Mouse (Mus musculus): ENCODE measurements around the gene Prdm1. TPM values are rescaled to one million over a fixed set of nuclear protein-coding genes. Genes with fewer than 3 reads are reported as not detected.
A peak's percentile ranks its signal among the peaks of the same experiment; 100 is the strongest.

Prdm1 gene
- 0.47 and 0.75 TPM in 2 replicates for polyA plus RNA-seq (2015; fragmentation: Nextera tagmentation; extraction: Ambion mirVana)

DNA sequence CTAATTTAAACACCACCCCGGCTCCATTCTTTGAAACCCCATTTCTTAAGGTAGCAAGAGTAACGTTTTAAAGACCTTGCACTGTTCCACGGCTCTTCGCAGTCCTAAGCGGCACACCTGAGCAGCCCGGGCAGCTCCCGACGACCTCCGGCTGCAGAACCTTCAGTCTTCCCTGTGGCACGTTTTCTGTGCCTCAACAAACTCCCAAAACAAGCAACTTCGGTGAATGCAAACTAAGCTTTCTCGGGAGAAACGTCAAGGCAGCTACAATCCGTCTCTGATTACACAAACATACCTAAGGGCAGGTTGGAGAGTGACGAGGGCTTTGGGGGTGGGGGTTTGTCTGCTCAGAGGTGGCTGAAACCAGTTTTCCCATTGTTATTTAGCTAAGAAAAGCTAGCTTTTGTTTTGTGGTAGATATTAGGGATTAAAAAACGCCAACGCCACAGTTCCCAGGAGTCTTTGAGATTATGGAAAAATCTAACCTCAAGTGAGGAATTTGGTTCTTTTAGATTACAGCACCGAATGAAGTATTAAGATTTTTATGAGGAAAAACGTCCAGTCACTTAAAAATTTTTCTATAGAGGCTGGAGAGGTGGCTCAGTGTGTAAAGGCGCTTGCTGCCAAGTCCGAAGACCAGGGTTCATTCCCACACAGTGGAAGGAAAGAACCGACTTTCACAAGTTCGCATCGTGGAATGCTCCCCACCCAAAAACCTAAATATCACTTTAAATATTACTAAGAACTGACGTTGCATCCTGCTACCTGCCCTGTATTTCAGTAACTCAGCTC is at the start of gene Prdm1:
TSS of gene Prdm1 (minus strand) at position 211 of the 792 bp plus-strand sequence.
- no peaks in the 10 kb centered on the region for H3K9me3 ChIP-seq
- H3K4me1 ChIP-seq (replicated peaks) = peaks cover 19% of the 10 kb centered on the region
- no peaks in the 10 kb centered on the region for H3K36me3 ChIP-seq
- H3K27me3 ChIP-seq = peaks cover 74% of the 10 kb centered on the region
- peak; percentile 19; the same call in 1 of the 2 replicates for ATAC-seq (ENCODE audit: low FRiP score)
- peak within 1 kb of the TSS; percentile 52 for H3K4me3 ChIP-seq
- H3K9ac ChIP-seq = peak within 1 kb of the TSS; percentile 65
- H3K4me2 ChIP-seq = peak within 1 kb of the TSS; percentile 78
- H3K27ac ChIP-seq = no peak within 1 kb of the TSS
- 2% methylated on average over 25 of the region's 25 CpGs for WGBS

DNA sequence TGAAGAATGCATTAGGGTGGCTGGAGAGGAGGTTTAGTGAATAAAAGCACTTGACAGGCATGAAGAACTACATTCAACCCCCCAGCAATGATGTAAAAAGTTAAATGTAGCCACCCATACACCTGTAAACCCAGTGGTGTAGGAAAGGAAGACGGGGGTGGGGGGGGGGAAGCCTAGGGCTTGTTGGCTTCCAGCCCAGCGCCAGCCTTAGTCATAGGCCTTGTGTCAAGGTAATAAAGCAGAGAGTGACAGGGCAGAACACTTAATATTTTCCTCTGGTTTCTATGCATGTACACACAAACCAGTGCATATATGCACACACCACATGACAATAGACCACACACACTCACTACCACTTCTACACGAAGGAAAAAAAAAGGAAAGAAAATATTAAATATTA is 37.7 kb upstream of the Prdm1 start:
- Histone ChIP-seq H3K4me2 (no peak overlapping the region), H3K9ac (no peak overlapping the region), H3K4me1 (replicated peaks) (no peaks in the 10 kb centered on the region), H3K36me3 (no peaks in the 10 kb centered on the region), H3K9me3 (no peaks in the 10 kb centered on the region), H3K27me3 (no peaks in the 10 kb centered on the region), H3K27ac (no peak overlapping the region), H3K4me3 (no peak overlapping the region)
- WGBS = 89% methylated on average over 3 of the region's 3 CpGs
- no peak for ATAC-seq (ENCODE audit: low FRiP score)

DNA sequence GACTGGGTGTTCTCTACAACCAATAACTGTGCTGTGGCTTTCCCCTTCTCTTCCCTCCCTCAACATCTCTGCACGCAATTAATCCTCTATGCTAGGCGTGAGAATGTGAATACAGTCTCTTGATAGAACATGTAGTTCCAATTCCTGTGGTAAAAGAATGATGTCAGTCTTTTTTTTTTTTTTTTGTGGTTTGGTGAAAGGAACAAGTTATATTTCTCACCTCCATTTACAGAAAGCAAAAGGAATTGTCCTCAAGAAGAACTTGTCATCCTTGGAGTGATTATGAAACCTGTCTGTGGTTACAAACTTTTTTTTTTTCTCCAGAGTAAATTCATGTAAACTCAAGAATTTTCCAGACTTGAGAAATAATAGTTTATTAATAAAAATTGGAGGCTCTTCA is 36.8 kb upstream of the Prdm1 start:
- no peak for ATAC-seq (ENCODE audit: low FRiP score)
- no peak overlapping the region for H3K4me3 ChIP-seq
- H3K27ac ChIP-seq = no peak overlapping the region
- WGBS = 97% methylated on average over 2 of the region's 2 CpGs
- H3K4me2 ChIP-seq = no peak overlapping the region
- no peaks in the 10 kb centered on the region for H3K36me3 ChIP-seq
- H3K9me3 ChIP-seq = no peaks in the 10 kb centered on the region
- no peaks in the 10 kb centered on the region for H3K27me3 ChIP-seq
- no peaks in the 10 kb centered on the region for H3K4me1 ChIP-seq (replicated peaks)
- H3K9ac ChIP-seq = no peak overlapping the region

DNA sequence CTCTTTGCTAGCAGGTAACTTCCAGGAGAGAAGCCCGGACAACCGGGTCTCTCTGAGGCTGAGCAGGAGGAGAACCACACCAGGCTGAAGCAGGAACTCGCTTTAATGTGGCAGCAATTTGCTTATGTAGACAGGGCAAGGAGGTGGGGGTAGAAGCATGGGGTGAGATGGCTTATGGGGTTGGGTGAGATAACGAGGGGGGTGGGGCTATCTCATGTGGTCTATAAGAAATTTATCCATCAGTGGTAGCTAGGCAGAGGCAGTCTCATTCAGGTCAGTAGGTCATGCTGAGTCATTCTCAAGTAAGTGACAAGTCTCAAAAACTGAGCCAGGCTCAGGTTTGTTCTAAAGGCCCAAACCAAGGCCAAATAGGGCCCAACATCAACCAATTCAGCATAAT is 28.5 kb upstream of the Prdm1 start:
- H3K9me3 ChIP-seq = peaks cover 6% of the 10 kb centered on the region
- H3K4me1 ChIP-seq (replicated peaks) = no peaks in the 10 kb centered on the region
- 87% methylated on average over 4 of the region's 4 CpGs for WGBS
- H3K4me2 ChIP-seq = no peak overlapping the region
- H3K36me3 ChIP-seq = no peaks in the 10 kb centered on the region; the same call in 1 of the 2 replicates
- no peaks in the 10 kb centered on the region for H3K27me3 ChIP-seq
- no peak overlapping the region for H3K9ac ChIP-seq
- H3K27ac ChIP-seq = no peak overlapping the region
- no peak for ATAC-seq (ENCODE audit: low FRiP score)
- no peak overlapping the region for H3K4me3 ChIP-seq

DNA sequence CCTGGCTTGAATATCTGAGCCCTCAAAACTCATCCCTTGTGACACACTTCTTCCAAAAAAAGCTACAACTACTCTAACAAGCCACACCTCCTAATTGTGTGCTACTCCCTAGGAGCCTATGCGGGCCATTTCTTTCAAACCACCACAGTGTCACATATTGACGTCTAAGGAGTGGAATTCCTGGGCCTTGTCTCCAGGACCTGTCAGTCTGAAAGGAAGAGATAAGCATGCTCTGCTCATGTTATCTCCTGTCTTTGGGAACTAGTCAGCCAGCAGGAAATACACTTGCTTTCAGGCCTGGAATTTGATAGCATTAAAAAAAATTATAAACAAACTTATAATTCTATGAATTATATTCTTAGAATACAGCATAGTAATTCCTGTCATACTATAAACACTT is 27.0 kb upstream of the Prdm1 start:
- no peak overlapping the region for H3K4me2 ChIP-seq
- H3K4me3 ChIP-seq = no peak overlapping the region
- no peaks in the 10 kb centered on the region for H3K4me1 ChIP-seq (replicated peaks)
- peaks cover 6% of the 10 kb centered on the region for H3K9me3 ChIP-seq
- no peak overlapping the region for H3K27ac ChIP-seq
- WGBS = 79% methylated on average over 2 of the region's 2 CpGs
- H3K36me3 ChIP-seq = no peaks in the 10 kb centered on the region; the same call in 1 of the 2 replicates
- no peaks in the 10 kb centered on the region for H3K27me3 ChIP-seq
- H3K9ac ChIP-seq = no peak overlapping the region
- no peak for ATAC-seq (ENCODE audit: low FRiP score)

DNA sequence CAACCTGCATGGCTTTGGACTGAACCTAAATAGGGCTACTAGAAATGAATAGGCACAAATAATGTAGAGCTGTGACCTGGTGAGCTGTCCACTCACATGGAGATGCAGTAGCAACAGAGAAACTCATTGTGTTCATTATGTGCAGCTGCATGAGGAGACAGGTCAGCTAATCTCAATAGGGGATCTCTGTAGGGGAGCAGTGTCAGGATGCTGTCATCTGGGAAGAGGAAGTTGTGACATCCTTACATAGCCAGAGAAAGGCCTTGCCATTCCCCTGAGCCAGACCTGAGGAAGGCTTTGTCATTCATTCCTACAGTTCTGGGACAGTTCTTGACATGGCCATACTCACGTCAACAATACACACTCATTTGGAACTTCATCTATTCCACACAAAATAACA is 25.3 kb upstream of the Prdm1 start:
- Histone ChIP-seq H3K36me3 (no peaks in the 10 kb centered on the region; the same call in 1 of the 2 replicates), H3K9me3 (peaks cover 6% of the 10 kb centered on the region), H3K9ac (no peak overlapping the region), H3K4me2 (no peak overlapping the region), H3K27me3 (no peaks in the 10 kb centered on the region), H3K4me1 (replicated peaks) (no peaks in the 10 kb centered on the region), H3K27ac (no peak overlapping the region), H3K4me3 (no peak overlapping the region)
- no peak for ATAC-seq (ENCODE audit: low FRiP score)
- 75% methylated on average over 1 of the region's 1 CpGs for WGBS

DNA sequence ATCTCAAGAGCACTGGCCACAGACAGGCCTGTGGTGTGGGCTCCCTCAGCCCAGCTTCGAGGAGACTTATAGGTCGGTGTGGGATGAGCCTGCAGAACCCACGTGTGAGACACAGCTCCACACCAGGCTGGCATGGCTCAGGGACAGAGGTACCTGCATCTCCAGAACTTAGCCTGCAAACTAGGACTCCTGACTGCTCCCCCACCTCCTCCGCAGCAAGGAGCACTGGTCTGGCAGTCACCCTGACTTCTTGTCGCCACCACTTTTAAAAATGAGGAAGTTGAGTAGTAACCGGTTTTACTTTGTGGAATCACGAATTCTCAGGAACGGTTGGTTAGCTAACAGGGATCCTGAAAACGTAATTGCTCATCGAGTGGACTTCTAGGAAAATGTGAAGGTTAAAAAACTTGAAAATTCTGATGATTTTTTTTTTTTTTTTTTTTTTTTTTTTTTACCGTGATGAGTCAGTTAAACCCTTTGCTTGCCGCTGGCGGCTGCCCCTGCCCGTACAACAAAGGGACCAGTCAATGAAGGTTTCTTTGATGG is 10.8 kb upstream of the Prdm1 start:
- 0 out of 2 replicates have a peak overlapping the region, but pooled peaks have one; percentile 10 for H3K4me2 ChIP-seq
- 0 out of 2 replicates have a peak, but pooled peaks cover 2% of the 10 kb centered on the region for H3K9me3 ChIP-seq
- H3K9ac ChIP-seq = no peak overlapping the region
- 0 out of 2 replicates have a peak, but pooled peaks cover 4% of the 10 kb centered on the region for H3K4me1 ChIP-seq (replicated peaks)
- ATAC-seq (ENCODE audit: low FRiP score) = no peak
- H3K4me3 ChIP-seq = no peak overlapping the region
- H3K27me3 ChIP-seq = peaks cover 26% of the 10 kb centered on the region
- H3K36me3 ChIP-seq = no peaks in the 10 kb centered on the region
- H3K27ac ChIP-seq = no peak overlapping the region
- WGBS = 10% methylated on average over 14 of the region's 14 CpGs

DNA sequence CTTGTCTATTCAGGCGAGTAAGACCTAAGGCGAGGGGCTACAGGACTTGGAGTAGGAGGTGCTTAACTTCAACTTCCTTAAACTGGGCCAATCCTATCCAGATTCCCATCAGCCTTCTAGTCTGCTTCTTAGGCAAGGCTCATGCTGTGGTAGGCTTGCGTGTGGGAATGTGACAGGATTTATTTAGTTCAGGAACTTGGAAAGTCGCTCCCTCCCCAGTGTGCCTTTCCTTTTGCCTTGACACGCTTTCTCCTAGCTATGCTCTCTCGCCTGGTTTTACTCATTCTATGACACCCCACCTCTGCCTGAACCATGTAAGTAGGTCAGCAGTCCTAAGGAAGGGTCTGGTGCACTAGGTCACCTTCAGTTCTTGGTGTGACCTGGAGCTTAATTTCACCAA is 9.8 kb upstream of the Prdm1 start:
- peaks cover 29% of the 10 kb centered on the region for H3K27me3 ChIP-seq
- ATAC-seq (ENCODE audit: low FRiP score) = no peak
- no peaks in the 10 kb centered on the region for H3K9me3 ChIP-seq
- H3K4me3 ChIP-seq = no peak overlapping the region
- H3K9ac ChIP-seq = no peak overlapping the region
- no peak overlapping the region for H3K27ac ChIP-seq
- no peaks in the 10 kb centered on the region for H3K36me3 ChIP-seq
- 0 out of 2 replicates have a peak, but pooled peaks cover 4% of the 10 kb centered on the region for H3K4me1 ChIP-seq (replicated peaks)
- no peak overlapping the region for H3K4me2 ChIP-seq
- 67% methylated on average over 6 of the region's 6 CpGs for WGBS

DNA sequence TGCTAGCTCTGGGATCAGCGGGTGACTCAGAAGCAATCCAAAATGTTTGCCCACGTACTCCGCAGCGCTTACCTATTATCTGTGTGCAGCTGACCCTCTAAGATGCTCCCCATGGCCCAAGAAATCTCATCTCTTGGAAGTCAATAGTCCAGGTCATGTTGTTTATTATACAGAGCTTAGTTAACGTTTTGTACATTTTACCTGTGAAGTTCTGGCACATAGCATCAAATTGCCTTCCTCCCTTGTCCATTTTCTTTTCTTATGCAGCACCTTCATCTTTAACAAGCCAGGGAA is 1.7 kb upstream of the Prdm1 start:
- Histone ChIP-seq H3K4me1 (replicated peaks) (peaks cover 19% of the 10 kb centered on the region), H3K9ac (peak overlapping the region; percentile 65), H3K36me3 (no peaks in the 10 kb centered on the region), H3K4me2 (peak overlapping the region; percentile 78), H3K9me3 (no peaks in the 10 kb centered on the region), H3K27ac (no peak overlapping the region), H3K4me3 (peak overlapping the region; percentile 52), H3K27me3 (peaks cover 69% of the 10 kb centered on the region)
- 4% methylated on average over 5 of the region's 5 CpGs for WGBS
- ATAC-seq (ENCODE audit: low FRiP score) = no peak

DNA sequence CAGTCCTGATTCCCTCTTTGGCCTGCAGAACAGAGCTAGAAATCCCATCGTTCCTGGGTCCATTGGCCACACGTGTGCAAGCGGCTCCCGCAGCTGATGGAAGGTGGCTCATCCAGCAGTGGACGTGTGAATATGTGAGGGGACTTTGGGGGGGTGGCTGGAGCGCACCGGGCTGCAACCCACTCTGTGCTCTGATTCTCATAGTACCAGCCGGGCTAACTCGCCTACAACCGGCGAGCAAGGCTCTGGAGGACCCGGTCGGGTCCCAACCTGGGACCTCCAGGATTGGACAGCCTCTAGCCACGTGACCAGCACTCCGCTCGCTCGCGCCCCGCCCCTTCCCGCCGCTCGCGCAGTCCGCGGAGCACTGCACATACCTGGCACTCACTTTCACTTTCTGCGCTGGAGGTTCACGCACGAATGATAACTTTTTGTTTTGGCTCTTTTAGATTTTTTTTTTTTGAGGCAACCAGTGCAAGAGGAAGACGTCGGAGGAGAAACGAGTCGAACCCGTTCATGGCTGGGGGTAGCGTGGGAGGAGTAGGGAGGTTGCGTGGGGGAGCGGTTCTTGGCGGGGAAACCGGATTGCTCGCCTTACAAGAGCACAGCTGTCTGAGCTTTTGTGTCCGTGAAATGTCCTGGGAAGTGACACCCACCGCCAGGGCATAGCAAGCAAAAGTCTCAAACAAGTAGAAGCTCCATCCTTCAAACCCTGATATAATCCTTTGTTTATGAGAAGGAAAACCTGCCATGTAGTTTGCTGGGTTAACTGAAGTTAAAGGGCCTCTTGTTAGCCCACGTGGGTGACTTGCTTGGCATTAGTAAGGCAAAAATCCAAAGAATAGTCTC is 1.1 kb upstream of the Prdm1 start:
- Histone ChIP-seq H3K9ac (peak overlapping the region; percentile 65), H3K4me1 (replicated peaks) (peaks cover 19% of the 10 kb centered on the region), H3K36me3 (no peaks in the 10 kb centered on the region), H3K27ac (no peak overlapping the region), H3K4me3 (peak overlapping the region; percentile 52), H3K9me3 (no peaks in the 10 kb centered on the region), H3K27me3 (peaks cover 73% of the 10 kb centered on the region), H3K4me2 (peak overlapping the region; percentile 78)
- under 1% methylated on average over 42 of the region's 42 CpGs for WGBS
- ATAC-seq (ENCODE audit: low FRiP score) = peak; percentile 99

DNA sequence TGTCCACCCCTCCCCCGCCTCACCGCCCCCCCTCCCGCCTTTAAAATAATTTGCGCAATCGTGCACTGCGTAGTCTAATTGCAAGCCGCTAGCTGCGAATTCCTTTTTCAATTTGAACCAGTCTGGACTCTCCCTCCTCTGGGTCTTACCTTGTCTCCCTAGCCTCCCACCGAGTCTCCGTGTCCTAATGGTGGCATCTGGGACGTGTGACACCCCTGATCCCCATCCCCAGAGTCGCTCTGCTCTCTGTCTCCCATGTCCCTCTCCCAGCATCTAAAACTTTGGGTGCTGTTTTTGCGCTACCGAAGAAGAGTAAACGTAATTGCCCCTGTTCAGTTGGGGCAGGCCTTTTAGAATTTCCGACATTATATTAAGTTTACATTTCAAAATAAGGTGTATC is 650 bp downstream of the Prdm1 start:
- Histone ChIP-seq H3K9ac (0 out of 2 replicates have a peak overlapping the region, but pooled peaks have one; percentile 43), H3K4me3 (peak overlapping the region; percentile 24), H3K27me3 (peaks cover 75% of the 10 kb centered on the region), H3K27ac (no peak overlapping the region), H3K9me3 (no peaks in the 10 kb centered on the region), H3K4me1 (replicated peaks) (peaks cover 19% of the 10 kb centered on the region), H3K4me2 (peak overlapping the region; percentile 50), H3K36me3 (no peaks in the 10 kb centered on the region)
- WGBS = 1% methylated on average over 16 of the region's 16 CpGs
- ATAC-seq (ENCODE audit: low FRiP score) = no peak
